Mouse (Mus musculus): ENCODE data around the gene Myo16. TPM values are rescaled to one million over a fixed set of nuclear protein-coding genes. Genes with fewer than 3 reads are reported as not detected.

Myo16 gene
- polyA plus RNA-seq, 1 experiment, result 0.66 TPM

DNA sequence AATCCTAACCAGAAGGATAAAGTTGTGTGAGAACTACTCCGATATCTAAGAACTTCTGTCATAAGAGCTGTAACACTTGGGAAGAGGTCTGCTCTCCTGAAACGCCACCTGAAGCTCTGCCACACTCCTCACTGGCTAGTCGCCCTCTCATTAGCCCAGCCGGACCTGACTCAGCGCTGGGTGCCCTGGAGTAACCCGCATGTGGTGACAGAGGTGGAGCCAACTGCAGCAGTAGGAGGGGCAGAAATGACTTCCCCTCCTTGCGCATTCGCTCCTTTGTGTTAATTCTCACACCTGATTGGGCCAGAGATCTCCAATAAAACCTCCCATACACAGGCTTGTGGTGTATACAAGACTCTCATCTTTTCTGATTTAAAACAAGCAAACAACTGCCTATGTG, 14.2 kb upstream of the Myo16 start:
- DNase-seq, result no peak
- Histone ChIP-seq H3K36me3 (ENCODE audit: control insufficient read depth, insufficient read depth, low read length) (no peaks in the 10 kb centered on the region), H3K27me3 (ENCODE audit: control insufficient read depth, insufficient read depth, low read length) (no peaks in the 10 kb centered on the region), H3K27ac (ENCODE audit: control insufficient read depth, insufficient read depth, low read length) (no peak overlapping the region), H3K4me3 (ENCODE audit: control insufficient read depth, insufficient read depth, low read length) (no peak overlapping the region), H3K4me1 (replicated peaks; ENCODE audit: control insufficient read depth, insufficient read depth, low read length) (no peaks in the 10 kb centered on the region)
- 32% methylated on average over 8 of the region's 8 CpGs for WGBS
- TF ChIP-seq POLR2A (IDR thresholded peaks at IDR 0.05; ENCODE audit: control insufficient read depth, extremely low read depth, insufficient read depth, low read length, poor library complexity), result no peak
- TF ChIP-seq CTCF (IDR thresholded peaks at IDR 0.05; ENCODE audit: borderline replicate concordance, control insufficient read depth, extremely low read depth, insufficient read depth, low read length, poor library complexity), result no peak

DNA sequence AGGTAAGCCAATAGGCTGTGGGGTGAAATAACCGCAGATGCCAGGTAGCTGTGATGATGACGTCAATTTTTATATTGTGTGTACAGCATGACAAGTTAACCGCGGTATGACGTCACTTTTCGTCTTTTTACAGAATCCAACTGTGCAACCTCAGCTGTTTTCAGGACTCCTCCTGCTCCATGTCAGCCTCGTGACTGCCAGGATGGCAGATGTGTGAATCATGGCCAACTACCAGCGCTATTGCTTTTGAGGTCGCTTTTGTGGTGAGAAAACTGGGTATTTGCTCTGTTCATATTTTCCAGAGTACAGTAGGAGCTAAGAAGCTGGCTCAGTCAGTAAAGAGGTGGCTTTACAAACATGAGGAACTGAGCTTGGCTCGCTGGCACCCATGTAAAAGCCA, 9.8 kb upstream of the Myo16 start:
- Histone ChIP-seq H3K4me3 (ENCODE audit: control insufficient read depth, insufficient read depth, low read length) (no peak overlapping the region), H3K27ac (ENCODE audit: control insufficient read depth, insufficient read depth, low read length) (no peak overlapping the region), H3K27me3 (ENCODE audit: control insufficient read depth, insufficient read depth, low read length) (no peaks in the 10 kb centered on the region), H3K36me3 (ENCODE audit: control insufficient read depth, insufficient read depth, low read length) (no peaks in the 10 kb centered on the region), H3K4me1 (replicated peaks; ENCODE audit: control insufficient read depth, insufficient read depth, low read length) (no peaks in the 10 kb centered on the region)
- no peak for DNase-seq
- no peak for TF ChIP-seq CTCF (IDR thresholded peaks at IDR 0.05; ENCODE audit: borderline replicate concordance, control insufficient read depth, extremely low read depth, insufficient read depth, low read length, poor library complexity)
- no peak for TF ChIP-seq POLR2A (IDR thresholded peaks at IDR 0.05; ENCODE audit: control insufficient read depth, extremely low read depth, insufficient read depth, low read length, poor library complexity)
- WGBS, result 86% methylated on average over 10 of the region's 10 CpGs

DNA sequence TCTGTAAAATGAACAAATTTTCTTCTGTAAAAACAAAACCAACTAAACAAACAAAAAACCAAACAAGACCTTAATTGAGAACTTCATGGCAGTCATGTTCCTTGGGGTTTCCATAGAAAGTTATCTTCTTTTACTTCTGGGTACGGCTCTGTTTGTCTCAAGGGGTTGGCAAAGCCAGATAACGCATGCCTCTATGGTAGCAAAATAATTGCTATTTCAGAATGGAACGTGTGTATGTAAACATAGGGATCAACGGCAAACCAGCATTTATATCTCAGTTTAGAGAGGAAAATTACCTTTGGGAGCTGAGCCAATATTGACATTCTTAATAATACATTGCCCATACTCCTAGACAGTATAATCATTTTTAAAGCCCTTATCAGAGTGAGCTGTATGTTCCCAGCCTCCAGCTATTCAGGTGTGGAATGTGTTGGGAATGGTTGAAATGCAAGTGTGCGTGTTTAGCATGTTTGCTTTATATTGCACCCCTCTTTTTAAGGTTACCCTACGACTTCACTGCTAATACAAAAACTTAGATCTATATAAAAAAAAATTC, 1.9 kb upstream of the Myo16 start:
- TF ChIP-seq CTCF (IDR thresholded peaks at IDR 0.05; ENCODE audit: borderline replicate concordance, control insufficient read depth, extremely low read depth, insufficient read depth, low read length, poor library complexity) (no peak), POLR2A (IDR thresholded peaks at IDR 0.05; ENCODE audit: control insufficient read depth, extremely low read depth, insufficient read depth, low read length, poor library complexity) (no peak)
- WGBS, result 91% methylated on average over 6 of the region's 6 CpGs
- Histone ChIP-seq H3K4me1 (replicated peaks; ENCODE audit: control insufficient read depth, insufficient read depth, low read length) (no peaks in the 10 kb centered on the region), H3K4me3 (ENCODE audit: control insufficient read depth, insufficient read depth, low read length) (no peak overlapping the region), H3K27ac (ENCODE audit: control insufficient read depth, insufficient read depth, low read length) (no peak overlapping the region), H3K36me3 (ENCODE audit: control insufficient read depth, insufficient read depth, low read length) (no peaks in the 10 kb centered on the region), H3K27me3 (ENCODE audit: control insufficient read depth, insufficient read depth, low read length) (no peaks in the 10 kb centered on the region)
- no peak for DNase-seq

DNA sequence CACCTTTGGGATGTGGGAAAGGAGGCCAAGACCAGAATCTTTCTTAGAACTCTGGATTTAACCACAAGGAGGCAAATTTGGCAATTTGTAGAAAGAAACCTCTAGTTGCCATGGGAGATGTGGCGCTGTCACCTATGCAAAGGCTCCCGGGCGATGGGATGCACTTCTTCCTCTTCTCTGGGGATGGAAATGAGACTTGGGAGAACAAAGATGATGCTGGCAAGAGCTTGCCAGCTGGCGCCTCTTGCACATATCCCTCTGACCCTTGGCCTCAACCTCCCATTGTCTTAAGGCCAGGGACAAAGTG, 681 bp downstream of the Myo16 start:
- H3K27me3 ChIP-seq (ENCODE audit: control insufficient read depth, insufficient read depth, low read length), result no peaks in the 10 kb centered on the region
- WGBS, result 25% methylated on average over 4 of the region's 4 CpGs
- TF ChIP-seq CTCF (IDR thresholded peaks at IDR 0.05; ENCODE audit: borderline replicate concordance, control insufficient read depth, extremely low read depth, insufficient read depth, low read length, poor library complexity), result no peak
- no peak for TF ChIP-seq POLR2A (IDR thresholded peaks at IDR 0.05; ENCODE audit: control insufficient read depth, extremely low read depth, insufficient read depth, low read length, poor library complexity)
- no peak for DNase-seq
- H3K4me3 ChIP-seq (ENCODE audit: control insufficient read depth, insufficient read depth, low read length), result no peak overlapping the region
- H3K27ac ChIP-seq (ENCODE audit: control insufficient read depth, insufficient read depth, low read length), result no peak overlapping the region
- H3K36me3 ChIP-seq (ENCODE audit: control insufficient read depth, insufficient read depth, low read length), result no peaks in the 10 kb centered on the region
- no peaks in the 10 kb centered on the region for H3K4me1 ChIP-seq (replicated peaks; ENCODE audit: control insufficient read depth, insufficient read depth, low read length)

DNA sequence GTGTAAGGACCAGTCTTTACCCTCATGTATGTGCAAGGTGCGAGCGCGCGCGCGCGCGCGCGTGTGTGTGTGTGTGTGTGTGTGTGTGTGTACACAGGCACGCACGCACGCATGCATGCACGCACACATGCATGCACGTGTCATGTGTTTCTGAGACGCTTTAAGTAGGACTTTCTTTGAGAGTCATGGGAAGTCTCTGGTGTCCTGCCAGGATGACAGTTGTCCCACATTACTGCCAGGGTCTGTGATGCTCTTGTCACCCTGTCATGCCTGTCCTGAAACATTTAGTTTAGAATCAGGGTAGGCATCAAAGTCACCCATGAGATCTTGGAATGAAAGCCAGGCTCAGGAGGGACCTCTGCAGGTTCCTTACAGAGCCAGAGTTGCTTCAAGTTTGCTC, 1.4 kb downstream of the Myo16 start:
- Histone ChIP-seq H3K27ac (ENCODE audit: control insufficient read depth, insufficient read depth, low read length) (no peak overlapping the region), H3K27me3 (ENCODE audit: control insufficient read depth, insufficient read depth, low read length) (no peaks in the 10 kb centered on the region), H3K4me1 (replicated peaks; ENCODE audit: control insufficient read depth, insufficient read depth, low read length) (no peaks in the 10 kb centered on the region), H3K36me3 (ENCODE audit: control insufficient read depth, insufficient read depth, low read length) (no peaks in the 10 kb centered on the region), H3K4me3 (ENCODE audit: control insufficient read depth, insufficient read depth, low read length) (no peak overlapping the region)
- no peak for DNase-seq
- WGBS, result 97% methylated on average over 16 of the region's 16 CpGs
- TF ChIP-seq POLR2A (IDR thresholded peaks at IDR 0.05; ENCODE audit: control insufficient read depth, extremely low read depth, insufficient read depth, low read length, poor library complexity) (no peak), CTCF (IDR thresholded peaks at IDR 0.05; ENCODE audit: borderline replicate concordance, control insufficient read depth, extremely low read depth, insufficient read depth, low read length, poor library complexity) (no peak)

DNA sequence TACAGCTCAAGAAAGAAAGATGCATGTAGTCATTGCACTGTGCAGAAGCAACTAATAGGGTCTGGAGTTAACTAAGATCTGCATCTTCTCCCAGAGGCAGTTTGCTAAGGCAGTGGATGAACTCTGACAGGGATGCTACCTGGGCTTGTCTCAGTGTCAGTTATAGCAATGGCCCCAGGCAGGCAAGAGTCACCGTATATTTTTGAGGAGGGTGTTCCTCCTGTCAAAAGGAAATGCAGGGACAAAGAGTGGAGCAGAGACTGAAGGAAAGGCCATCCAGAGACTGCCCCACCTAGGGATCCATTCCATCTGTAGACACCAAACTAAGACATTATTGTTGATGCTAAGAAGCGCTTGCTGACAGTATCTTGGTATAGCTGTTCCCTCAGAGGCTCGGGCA, 7.4 kb downstream of the Myo16 start:
- H3K4me3 ChIP-seq (ENCODE audit: control insufficient read depth, insufficient read depth, low read length), result no peak overlapping the region
- DNase-seq, result no peak
- no peak overlapping the region for H3K27ac ChIP-seq (ENCODE audit: control insufficient read depth, insufficient read depth, low read length)
- H3K36me3 ChIP-seq (ENCODE audit: control insufficient read depth, insufficient read depth, low read length), result no peaks in the 10 kb centered on the region
- 86% methylated on average over 3 of the region's 3 CpGs for WGBS
- no peaks in the 10 kb centered on the region for H3K27me3 ChIP-seq (ENCODE audit: control insufficient read depth, insufficient read depth, low read length)
- TF ChIP-seq POLR2A (IDR thresholded peaks at IDR 0.05; ENCODE audit: control insufficient read depth, extremely low read depth, insufficient read depth, low read length, poor library complexity) (no peak), CTCF (IDR thresholded peaks at IDR 0.05; ENCODE audit: borderline replicate concordance, control insufficient read depth, extremely low read depth, insufficient read depth, low read length, poor library complexity) (no peak)
- no peaks in the 10 kb centered on the region for H3K4me1 ChIP-seq (replicated peaks; ENCODE audit: control insufficient read depth, insufficient read depth, low read length)

DNA sequence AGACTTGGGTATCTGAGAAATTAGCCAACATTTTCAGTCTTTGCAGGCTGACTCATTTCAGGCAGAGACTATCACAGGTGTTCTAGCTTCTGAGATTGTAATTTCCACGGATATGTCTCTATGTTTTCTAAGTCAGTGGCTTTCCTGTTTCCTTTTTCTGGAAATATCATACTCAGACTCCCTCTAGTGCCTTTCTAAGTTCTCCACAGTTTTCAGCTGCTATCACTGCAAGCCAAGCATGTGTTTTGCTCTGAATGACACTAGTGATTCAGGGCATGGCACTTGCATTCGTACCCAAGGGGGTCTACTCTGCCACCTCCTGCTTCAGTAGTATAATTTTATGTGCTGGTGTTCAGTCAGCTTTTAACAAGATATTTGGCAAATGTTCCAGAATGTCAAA, 11.2 kb downstream of the Myo16 start:
- TF ChIP-seq POLR2A (IDR thresholded peaks at IDR 0.05; ENCODE audit: control insufficient read depth, extremely low read depth, insufficient read depth, low read length, poor library complexity) (no peak), CTCF (IDR thresholded peaks at IDR 0.05; ENCODE audit: borderline replicate concordance, control insufficient read depth, extremely low read depth, insufficient read depth, low read length, poor library complexity) (no peak)
- 52% methylated on average over 2 of the region's 2 CpGs for WGBS

More for the DNA sequence above, 11.2 kb downstream of the Myo16 start:
- no peak overlapping the region for H3K4me3 ChIP-seq (ENCODE audit: control insufficient read depth, insufficient read depth, low read length)
- H3K27me3 ChIP-seq (ENCODE audit: control insufficient read depth, insufficient read depth, low read length), result no peaks in the 10 kb centered on the region
- H3K4me1 ChIP-seq (replicated peaks; ENCODE audit: control insufficient read depth, insufficient read depth, low read length), result no peaks in the 10 kb centered on the region
- H3K27ac ChIP-seq (ENCODE audit: control insufficient read depth, insufficient read depth, low read length), result no peak overlapping the region
- DNase-seq, result no peak
- no peaks in the 10 kb centered on the region for H3K36me3 ChIP-seq (ENCODE audit: control insufficient read depth, insufficient read depth, low read length)

All from thymus, adult 2 months (tissue).